Comparison of ENCODE assay signal across 8 mouse cellular contexts in the genomic region with DNA sequence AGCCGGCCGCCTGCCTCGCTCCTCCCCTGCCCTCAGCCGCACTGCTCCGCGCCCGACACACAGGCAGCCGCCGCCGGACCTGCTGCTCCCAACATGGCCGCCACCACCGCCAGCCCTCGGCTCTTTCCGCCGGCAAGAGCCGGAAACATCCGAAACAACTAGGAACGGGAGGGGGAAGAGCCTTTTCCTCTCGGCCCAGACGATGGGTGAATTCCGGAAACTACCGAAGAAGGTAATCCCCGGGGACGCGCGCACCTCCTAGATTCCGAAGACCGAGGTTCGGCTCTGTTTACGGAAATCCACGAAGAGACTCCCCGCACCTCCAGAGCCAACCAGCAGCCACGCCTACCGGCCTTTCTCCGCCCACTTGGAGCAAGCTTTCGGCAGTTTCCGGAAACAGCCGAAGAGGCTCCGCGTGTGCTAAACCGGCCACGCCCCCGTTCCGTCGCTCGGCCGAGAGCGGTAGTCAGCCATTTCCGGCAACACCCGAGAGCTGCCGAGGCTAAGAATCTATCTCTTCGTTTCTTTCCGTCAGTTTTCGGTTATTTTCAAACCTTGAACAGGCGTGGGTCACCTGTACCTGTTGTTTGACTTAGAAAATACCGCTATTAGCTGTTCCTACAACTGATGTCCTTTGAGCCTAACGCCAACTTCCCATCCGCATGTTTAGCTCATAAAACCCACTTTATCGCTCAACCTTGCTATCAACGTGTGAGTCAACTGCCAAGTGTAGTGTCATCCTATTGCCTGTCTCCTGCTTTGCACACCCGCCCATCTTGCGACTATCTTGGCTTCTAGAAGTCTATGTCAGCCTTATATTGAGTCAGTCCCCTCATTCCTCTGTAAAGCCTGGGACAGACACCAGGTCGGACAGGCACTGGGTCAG. TPM values are rescaled to one million over a fixed set of nuclear protein-coding genes. Genes with fewer than 3 reads are reported as not detected.
DNase-seq lines count a peak whose midpoint lies in the region; ATAC-seq and TF ChIP-seq lines count a peak whose summit lies in the region.

A gene (minus strand): TSS at position 349 of the 886 bp plus-strand sequence.

- no peak for TF ChIP-seq EP300 in heart, postnatal 0 days (IDR thresholded peaks at IDR 0.05; ENCODE audit: low read depth)

- H3K4me1 ChIP-seq in E14TG2a.4 (replicated peaks; ENCODE audit: low read depth, low read length), result peaks cover 52% of the 10 kb centered on the region
- H3K4me1 ChIP-seq in forebrain, embryonic 12.5 days, result peaks cover 36% of the 10 kb centered on the region
- H3K4me1 ChIP-seq in heart, postnatal 0 days (ENCODE audit: control insufficient read depth, insufficient read depth), result peaks cover 39% of the 10 kb centered on the region
- H3K4me1 ChIP-seq in liver, embryonic 16.5 days (ENCODE audit: control insufficient read depth, low read depth, low read length), result peaks cover 46% of the 10 kb centered on the region
- peaks cover 44% of the 10 kb centered on the region for H3K4me1 ChIP-seq in neural tube, embryonic 13.5 days (replicated peaks)
- H3K4me1 ChIP-seq in testis, adult 2 months (ENCODE audit: control insufficient read depth, insufficient read depth, low read length), result peaks cover 9% of the 10 kb centered on the region

- H3K4me3 ChIP-seq in E14TG2a.4 (replicated peaks; ENCODE audit: low read length), result peak within 1 kb of the TSS; percentile 98
- H3K4me3 ChIP-seq in forebrain, embryonic 12.5 days (replicated peaks), result peak within 1 kb of the TSS; percentile 79
- peak within 1 kb of the TSS; percentile 95 for H3K4me3 ChIP-seq in heart, postnatal 0 days (ENCODE audit: low read depth, low read length)
- peak within 1 kb of the TSS; percentile 97 for H3K4me3 ChIP-seq in liver, embryonic 16.5 days (ENCODE audit: low read depth, low read length)
- H3K4me3 ChIP-seq in neural tube, embryonic 13.5 days, result peak within 1 kb of the TSS; percentile 95
- H3K4me3 ChIP-seq in testis, adult 2 months (ENCODE audit: control insufficient read depth, low read depth, low read length), result peak within 1 kb of the TSS; percentile 84

- TF ChIP-seq CTCF in E14TG2a.4 (conservative IDR thresholded peaks at IDR 0.05; ENCODE audit: low read length), result no peak
- no peak for TF ChIP-seq CTCF in heart, postnatal 0 days (IDR thresholded peaks at IDR 0.05; ENCODE audit: low read depth)
- no peak for TF ChIP-seq CTCF in testis, adult 2 months (IDR thresholded peaks at IDR 0.05; ENCODE audit: control insufficient read depth, insufficient read depth, insufficient replicate concordance, low read depth, low read length)

- peak; percentile 100 for DNase-seq in c-Kit-positive CD71-positive TER-119-positive erythroid progenitor cells, embryonic 14.5 days (ENCODE audit: low spot score)
- DNase-seq in heart, postnatal 0 days (ENCODE audit: low spot score), result peak; percentile 98
- peak; percentile 100 for DNase-seq in kidney, postnatal 4 days

- peaks cover 35% of the 10 kb centered on the region for H3K36me3 ChIP-seq in E14TG2a.4 (ENCODE audit: insufficient read depth, low read length)
- H3K36me3 ChIP-seq in forebrain, embryonic 12.5 days (replicated peaks), result no peaks in the 10 kb centered on the region
- no peaks in the 10 kb centered on the region for H3K36me3 ChIP-seq in heart, postnatal 0 days (replicated peaks; ENCODE audit: control insufficient read depth, insufficient read depth, low read length)
- H3K36me3 ChIP-seq in liver, embryonic 16.5 days (ENCODE audit: control insufficient read depth, insufficient read depth), result no peaks in the 10 kb centered on the region
- 0 out of 2 replicates have a peak, but pooled peaks cover 5% of the 10 kb centered on the region for H3K36me3 ChIP-seq in neural tube, embryonic 13.5 days
- H3K36me3 ChIP-seq in testis, adult 2 months (ENCODE audit: control insufficient read depth, insufficient read depth, low read length), result no peaks in the 10 kb centered on the region; the same call in 1 of the 2 replicates

- WGBS in forebrain, embryonic 12.5 days, result 2% methylated on average over 60 of the region's 63 CpGs
- WGBS in heart, postnatal 0 days, result 1% methylated on average over 62 of the region's 63 CpGs
- WGBS in liver, embryonic 16.5 days (ENCODE audit: insufficient replicate concordance), result 1% methylated on average over 63 of the region's 63 CpGs
- WGBS in neural tube, embryonic 13.5 days, result 2% methylated on average over 63 of the region's 63 CpGs

- TF ChIP-seq POLR2A in testis, adult 2 months (IDR thresholded peaks at IDR 0.05; ENCODE audit: control insufficient read depth, low read depth, low read length), result peak; percentile 75

- no peaks in the 10 kb centered on the region for H3K27me3 ChIP-seq in E14TG2a.4 (ENCODE audit: insufficient read depth, low read length)
- no peaks in the 10 kb centered on the region for H3K27me3 ChIP-seq in forebrain, embryonic 12.5 days
- H3K27me3 ChIP-seq in heart, postnatal 0 days (ENCODE audit: control insufficient read depth, insufficient read depth, low read length), result no peaks in the 10 kb centered on the region
- no peaks in the 10 kb centered on the region for H3K27me3 ChIP-seq in liver, embryonic 16.5 days (ENCODE audit: control insufficient read depth, insufficient read depth, low read depth, low read length)
- H3K27me3 ChIP-seq in neural tube, embryonic 13.5 days, result no peaks in the 10 kb centered on the region
- no peaks in the 10 kb centered on the region for H3K27me3 ChIP-seq in testis, adult 2 months (ENCODE audit: control insufficient read depth, insufficient read depth, low read length)

- peak within 1 kb of the TSS; percentile 95 for H3K9ac ChIP-seq in forebrain, embryonic 12.5 days
- H3K9ac ChIP-seq in heart, postnatal 0 days (replicated peaks; ENCODE audit: low read depth, low read length), result peak within 1 kb of the TSS; percentile 98
- peak within 1 kb of the TSS; percentile 97 for H3K9ac ChIP-seq in liver, embryonic 16.5 days (ENCODE audit: low read depth, low read length)
- H3K9ac ChIP-seq in neural tube, embryonic 13.5 days, result peak within 1 kb of the TSS; percentile 98

- H3K27ac ChIP-seq in forebrain, embryonic 12.5 days, result peak within 1 kb of the TSS; percentile 90
- peak within 1 kb of the TSS; percentile 90 for H3K27ac ChIP-seq in heart, postnatal 0 days (ENCODE audit: low read depth)
- peak within 1 kb of the TSS; percentile 96 for H3K27ac ChIP-seq in liver, embryonic 16.5 days (ENCODE audit: low read length)
- H3K27ac ChIP-seq in neural tube, embryonic 13.5 days (replicated peaks), result peak within 1 kb of the TSS; percentile 90
- H3K27ac ChIP-seq in testis, adult 2 months (ENCODE audit: control insufficient read depth, insufficient read depth, low read depth, low read length), result peak within 1 kb of the TSS; percentile 91

- H3K4me2 ChIP-seq in forebrain, embryonic 12.5 days, result peak within 1 kb of the TSS; percentile 96
- peak within 1 kb of the TSS; percentile 89 for H3K4me2 ChIP-seq in heart, postnatal 0 days (ENCODE audit: low read depth, low read length)
- H3K4me2 ChIP-seq in liver, embryonic 16.5 days (ENCODE audit: low read depth, low read length), result peak within 1 kb of the TSS; percentile 89
- H3K4me2 ChIP-seq in neural tube, embryonic 13.5 days, result peak within 1 kb of the TSS; percentile 98

- peak; percentile 94 for ATAC-seq in forebrain, embryonic 12.5 days (ENCODE audit: low FRiP score)
- ATAC-seq in heart, postnatal 0 days (ENCODE audit: insufficient read depth, low read depth), result peak; percentile 93
- peak; percentile 87 for ATAC-seq in liver, embryonic 16.5 days (ENCODE audit: low read depth)
- ATAC-seq in neural tube, embryonic 13.5 days (ENCODE audit: low read depth), result peak; percentile 93

- no peaks in the 10 kb centered on the region for H3K9me3 ChIP-seq in E14TG2a.4 (ENCODE audit: low read length)
- no peaks in the 10 kb centered on the region for H3K9me3 ChIP-seq in forebrain, embryonic 12.5 days
- H3K9me3 ChIP-seq in heart, postnatal 0 days (replicated peaks; ENCODE audit: control insufficient read depth, low read length), result no peaks in the 10 kb centered on the region
- H3K9me3 ChIP-seq in liver, embryonic 16.5 days (replicated peaks; ENCODE audit: control insufficient read depth, low read length), result no peaks in the 10 kb centered on the region
- no peaks in the 10 kb centered on the region for H3K9me3 ChIP-seq in neural tube, embryonic 13.5 days

RNA-seq across cellular contexts. Expression of the gene that starts here (rescaled TPM):
- polyA plus RNA-seq in forebrain, embryonic 12.5 days (2016; fragmentation: Nextera tagmentation; extraction: Ambion mirVana), result 47.6 and 53.5 TPM in 2 replicates
- 33.6 and 35.2 TPM in 2 replicates for total RNA-seq in heart, postnatal 0 days (2014; rRNA removed; ENCODE audit: low replicate concordance)
- 17.8 and 19.3 TPM in 2 replicates for polyA plus RNA-seq in heart, postnatal 0 days (2015; fragmentation: Nextera tagmentation; extraction: Ambion mirVana)
- polyA plus RNA-seq in liver, embryonic 16.5 days (2015; fragmentation: Nextera tagmentation; extraction: Ambion mirVana), result 13.8 and 15.3 TPM in 2 replicates
- polyA plus RNA-seq in neural tube, embryonic 13.5 days (2015; fragmentation: Nextera tagmentation; extraction: Ambion mirVana), result 45.3 and 48.0 TPM in 2 replicates
- polyA plus RNA-seq in testis, adult 2 months (2012; rRNA removed), result 108 and 117 TPM in 2 replicates

Comparison
In these comparisons a context has a peak if more than half of its experiments do, and no peak if none do; other contexts are left out.
1. Peak in every context shown above with its lines: DNase-seq, ATAC-seq, H3K4me3 ChIP-seq and H3K27ac ChIP-seq.